Mouse (Mus musculus) cerebellum, adult 9-10 months (tissue): ENCODE data around the gene Slc29a4.

Experiments used
- DNase-seq: peaks from one replicate; pipeline ENCODE4 v3.0.0; 2022

Slc29a4 gene

GRCm38 (mm10) chr5:142696865-142697264 lies 4.6 kb downstream of the Slc29a4 start:
- no peak for DNase-seq

- DNase-seq = no peak
These were observed 5.4 kb downstream of the Slc29a4 start for GRCm38 (mm10) chr5:142697742-142698141.

- peak; percentile 82 for DNase-seq
These were observed 8.7 kb downstream of the Slc29a4 start for GRCm38 (mm10) chr5:142700842-142701589.

GRCm38 (mm10) chr5:142701651-142702510 lies 9.6 kb downstream of the Slc29a4 start:
- peak; percentile 81 for DNase-seq

- DNase-seq = peak; percentile 69
These were observed 10.3 kb downstream of the Slc29a4 start for GRCm38 (mm10) chr5:142702511-142703138.

GRCm38 (mm10) chr5:142703569-142703968 lies 11.3 kb downstream of the Slc29a4 start:
- peak; percentile 87 for DNase-seq

- no peak for DNase-seq
These were observed 15.4 kb downstream of the Slc29a4 start for GRCm38 (mm10) chr5:142707709-142708108.

- DNase-seq = no peak
These were observed 17.1 kb downstream of the Slc29a4 start for GRCm38 (mm10) chr5:142709436-142709835.

GRCm38 (mm10) chr5:142712373-142712772 lies 20.1 kb downstream of the Slc29a4 start:
- no peak for DNase-seq

GRCm38 (mm10) chr5:142713966-142714365 lies 21.7 kb downstream of the Slc29a4 start:
- peak; percentile 71 for DNase-seq

- no peak for DNase-seq
These were observed 22.7 kb downstream of the Slc29a4 start for GRCm38 (mm10) chr5:142715059-142715458.

- DNase-seq = peak; percentile 77
These were observed 23.7 kb downstream of the Slc29a4 start for GRCm38 (mm10) chr5:142716056-142716455.

GRCm38 (mm10) chr5:142718037-142718436 lies 25.7 kb downstream of the Slc29a4 start:
- peak; percentile 87 for DNase-seq

GRCm38 (mm10) chr5:142718486-142718885 lies 26.2 kb downstream of the Slc29a4 start:
- DNase-seq = peak; percentile 55

GRCm38 (mm10) chr5:142719897-142720296 lies 27.6 kb downstream of the Slc29a4 start:
- DNase-seq = no peak

- DNase-seq = peak; percentile 76
These were observed 31.3 kb downstream of the Slc29a4 start for GRCm38 (mm10) chr5:142723520-142724133.

- no peak for DNase-seq
These were observed 32.0 kb downstream of the Slc29a4 start for GRCm38 (mm10) chr5:142724265-142724664.

GRCm38 (mm10) chr5:142726748-142727147 lies 34.4 kb downstream of the Slc29a4 start:
- no peak for DNase-seq

GRCm38 (mm10) chr5:142728301-142728700 lies 36.0 kb downstream of the Slc29a4 start:
- no peak for DNase-seq

- no peak for DNase-seq
These were observed 38.0 kb downstream of the Slc29a4 start for GRCm38 (mm10) chr5:142730295-142730694.

GRCm38 (mm10) chr5:142731916-142732315 lies 39.6 kb downstream of the Slc29a4 start:
- DNase-seq = no peak

GRCm38 (mm10) chr5:142739941-142740340 lies 47.6 kb downstream of the Slc29a4 start:
- no peak for DNase-seq
